Mouse (Mus musculus) cerebellum, adult 18-20 months (tissue): Measurements from ENCODE around the gene Plcd1.
A peak's percentile ranks its signal among the peaks of the same experiment; 100 is the strongest.

Experiments
- DNase-seq, 2 experiments: peaks; one replicate each; pipeline ENCODE4 v3.0.0; 2021

The Plcd1 gene

DNA sequence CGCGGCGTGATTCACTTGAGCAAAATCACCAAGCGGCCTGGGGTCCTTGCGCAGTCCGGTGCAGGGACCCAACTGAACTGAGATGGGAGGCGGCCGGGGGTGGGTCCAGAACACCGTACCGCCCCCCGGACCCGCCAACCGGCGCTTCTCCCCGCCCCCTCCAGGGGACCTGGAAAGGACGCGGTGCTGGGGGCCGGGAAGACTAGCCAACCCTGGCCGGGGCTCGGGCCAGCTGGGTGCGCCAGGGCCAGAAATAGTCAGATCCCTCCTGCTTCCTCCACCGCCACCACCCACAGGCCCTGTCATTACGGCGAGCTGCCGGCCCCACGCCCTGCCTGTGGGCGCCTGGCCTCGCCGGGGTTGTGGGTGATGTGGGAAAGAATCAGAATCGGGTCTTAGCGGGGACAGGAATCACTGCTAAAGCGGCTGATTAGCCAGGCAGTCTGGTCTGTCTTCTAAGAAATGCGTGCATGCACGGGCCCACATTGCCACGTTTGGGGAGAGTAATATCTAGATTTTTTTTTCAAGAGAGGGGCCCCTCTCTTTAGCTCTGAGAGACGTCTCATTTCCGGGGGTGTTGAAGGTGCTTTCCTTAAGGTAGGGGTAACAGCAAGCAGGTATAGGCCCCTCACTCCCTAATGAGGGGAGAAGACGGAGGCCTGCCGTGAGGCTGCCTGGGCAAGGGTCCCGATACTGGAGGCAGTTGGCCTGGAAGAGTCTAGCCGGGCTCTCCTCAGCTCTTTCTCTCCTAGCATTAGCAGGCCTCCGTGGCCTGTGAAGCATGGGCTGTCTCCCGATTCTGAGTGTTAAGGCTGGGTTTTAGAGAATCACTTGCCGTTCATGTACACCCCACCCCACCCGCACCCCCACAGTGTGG lies at the start of gene Plcd1:
Plcd1 (minus strand) TSS at position 84 of the 877 bp plus-strand sequence.
- DNase-seq: peak; percentile 48 to 65

DNA sequence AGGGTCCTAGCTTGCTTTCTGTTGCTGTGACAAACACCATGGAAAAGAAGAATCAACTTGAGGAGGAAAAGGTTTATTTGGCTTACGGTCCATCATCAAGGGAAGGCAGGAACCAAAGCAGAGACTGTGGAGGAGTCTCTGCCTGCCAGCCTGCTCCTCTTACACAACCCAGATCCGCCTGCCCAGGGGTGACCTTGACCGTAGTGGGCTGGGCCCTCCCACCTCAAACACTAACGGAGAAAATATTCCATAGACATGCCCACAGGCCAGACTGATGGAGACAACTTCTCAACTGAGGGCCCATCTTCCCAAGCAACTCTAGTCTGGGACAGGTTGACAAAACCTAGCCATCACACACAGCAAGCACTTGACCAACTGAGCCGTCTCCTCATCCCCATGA lies 48.8 kb upstream of the Plcd1 start:
- no peak for DNase-seq

DNA sequence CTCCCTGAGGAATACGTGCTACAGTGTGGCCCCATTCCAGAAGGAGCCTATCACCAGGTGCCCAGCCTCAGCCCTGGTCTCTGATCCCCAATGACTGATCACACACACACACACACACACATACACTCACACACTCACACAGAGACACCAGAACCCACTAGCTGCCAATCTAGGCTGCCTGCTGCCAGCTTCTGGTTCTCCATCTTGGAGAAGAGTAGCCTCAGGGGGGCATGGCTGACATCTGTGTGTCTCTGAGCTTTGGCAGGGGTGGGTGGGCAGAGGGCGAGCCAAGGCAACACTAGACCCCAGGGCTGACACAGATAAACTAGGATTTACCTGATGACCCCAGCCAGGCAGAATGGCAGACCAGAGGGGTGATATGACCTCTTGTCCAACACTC lies 45.5 kb upstream of the Plcd1 start:
- DNase-seq: no peak

DNA sequence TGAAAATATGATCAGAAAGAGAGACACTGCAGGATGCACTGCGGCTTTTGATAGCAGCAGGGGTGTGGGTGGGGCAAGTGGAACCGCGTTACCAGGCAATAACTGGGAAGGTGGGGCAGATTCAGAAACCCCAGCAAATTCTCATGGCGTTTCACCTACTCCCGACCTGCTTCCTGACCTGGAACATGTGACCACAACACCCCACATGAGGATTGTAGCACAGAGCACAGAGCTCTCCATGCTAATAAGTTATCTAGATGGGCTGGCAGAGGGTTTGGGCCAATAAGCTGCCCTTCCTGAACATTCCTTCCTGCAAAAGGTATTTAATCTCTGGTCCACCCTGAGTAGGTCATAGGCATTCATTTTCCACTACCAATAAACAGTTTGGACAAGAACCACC lies 37.4 kb upstream of the Plcd1 start:
- DNase-seq: no peak

DNA sequence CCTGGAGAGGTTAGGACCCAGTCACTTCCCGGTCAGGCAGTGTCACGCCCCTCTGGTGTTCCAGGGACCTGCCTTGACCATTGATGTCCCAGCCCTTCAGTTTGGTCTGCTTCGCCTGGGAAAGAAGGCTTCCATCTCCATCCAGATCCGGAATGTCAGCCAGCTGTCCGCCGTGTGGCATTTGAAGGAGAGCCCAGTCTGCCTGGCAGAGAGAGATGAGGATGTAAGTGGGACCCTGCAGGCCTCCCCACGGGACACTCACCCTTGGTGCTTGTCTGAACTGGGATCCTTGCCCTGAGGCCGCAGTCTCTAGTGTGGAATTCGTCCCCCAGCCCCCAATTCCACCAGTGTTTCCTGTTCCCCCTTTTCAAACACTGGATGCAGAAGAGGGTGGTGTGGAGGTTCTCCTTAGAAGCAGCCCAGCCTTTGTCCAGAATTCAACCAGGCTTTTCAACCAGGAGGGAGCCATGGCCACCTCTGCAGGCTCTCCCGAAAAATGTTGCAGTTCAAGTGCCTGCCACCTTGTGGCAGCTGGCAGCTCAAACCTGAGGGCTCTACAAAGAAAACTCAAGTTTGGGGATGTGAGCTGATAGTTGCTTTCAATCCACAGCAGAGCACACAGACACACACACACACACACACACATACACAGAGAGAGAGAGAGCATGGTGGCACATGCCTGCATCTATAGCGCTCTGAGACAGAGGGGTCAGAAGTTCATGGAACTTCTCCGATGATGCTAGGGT lies 35.3 kb upstream of the Plcd1 start:
- DNase-seq: no peak

DNA sequence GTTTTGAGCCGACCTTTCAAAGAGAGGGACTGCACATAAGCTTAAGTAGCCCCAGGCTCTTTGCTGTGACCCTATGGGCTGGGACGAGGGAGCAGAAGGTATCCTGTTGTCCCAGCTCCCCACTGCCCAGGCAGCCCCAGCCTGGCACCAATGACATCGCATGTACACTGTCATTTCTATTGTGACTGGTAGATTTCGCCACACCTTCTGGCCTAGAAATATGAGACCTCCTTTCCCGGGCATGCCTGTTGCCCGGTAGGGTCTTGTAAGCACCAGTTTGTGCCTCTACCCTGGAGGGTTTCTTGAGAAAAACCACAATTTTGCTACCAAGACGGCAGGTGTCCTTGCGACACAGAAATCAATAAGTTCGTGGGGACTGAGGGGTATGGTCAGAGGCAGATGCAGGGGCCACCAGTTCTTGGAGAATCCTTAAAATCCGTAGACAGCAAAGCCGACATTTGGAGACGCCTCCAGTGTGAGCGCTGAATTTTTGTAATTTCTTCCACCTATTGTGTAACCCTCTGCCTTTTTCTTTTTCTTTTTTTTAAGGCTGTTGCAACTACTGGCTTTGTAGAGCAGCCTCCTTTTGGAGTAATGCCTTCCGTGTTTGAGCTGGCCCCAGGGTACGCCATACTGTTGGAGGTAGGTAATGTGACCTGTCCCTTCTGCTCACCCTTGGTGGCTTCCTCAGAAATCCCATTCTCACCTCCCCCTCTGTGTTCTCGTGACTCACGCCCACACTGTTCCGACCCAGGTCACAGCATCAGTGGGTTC lies 29.5 kb upstream of the Plcd1 start:
- no peak for DNase-seq

DNA sequence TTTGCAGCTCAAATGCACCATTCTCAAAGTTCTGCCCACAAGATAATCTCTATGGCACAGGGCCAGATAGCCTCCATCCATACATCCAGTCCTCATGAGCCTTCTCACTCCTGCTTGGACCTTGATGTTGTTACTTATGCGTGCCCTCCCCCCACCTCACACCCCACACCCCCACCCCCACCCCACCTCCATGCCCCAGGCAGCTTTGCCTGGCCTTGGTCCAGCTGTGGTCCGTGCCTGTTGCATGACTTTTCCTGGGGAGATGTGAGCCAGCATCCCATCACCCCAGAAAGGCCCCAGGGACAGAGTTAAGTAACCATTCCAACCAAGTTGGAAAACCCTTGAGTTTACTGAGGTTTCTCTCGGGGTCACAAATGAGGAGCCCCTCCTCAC lies 26.9 kb upstream of the Plcd1 start:
- DNase-seq: no peak

DNA sequence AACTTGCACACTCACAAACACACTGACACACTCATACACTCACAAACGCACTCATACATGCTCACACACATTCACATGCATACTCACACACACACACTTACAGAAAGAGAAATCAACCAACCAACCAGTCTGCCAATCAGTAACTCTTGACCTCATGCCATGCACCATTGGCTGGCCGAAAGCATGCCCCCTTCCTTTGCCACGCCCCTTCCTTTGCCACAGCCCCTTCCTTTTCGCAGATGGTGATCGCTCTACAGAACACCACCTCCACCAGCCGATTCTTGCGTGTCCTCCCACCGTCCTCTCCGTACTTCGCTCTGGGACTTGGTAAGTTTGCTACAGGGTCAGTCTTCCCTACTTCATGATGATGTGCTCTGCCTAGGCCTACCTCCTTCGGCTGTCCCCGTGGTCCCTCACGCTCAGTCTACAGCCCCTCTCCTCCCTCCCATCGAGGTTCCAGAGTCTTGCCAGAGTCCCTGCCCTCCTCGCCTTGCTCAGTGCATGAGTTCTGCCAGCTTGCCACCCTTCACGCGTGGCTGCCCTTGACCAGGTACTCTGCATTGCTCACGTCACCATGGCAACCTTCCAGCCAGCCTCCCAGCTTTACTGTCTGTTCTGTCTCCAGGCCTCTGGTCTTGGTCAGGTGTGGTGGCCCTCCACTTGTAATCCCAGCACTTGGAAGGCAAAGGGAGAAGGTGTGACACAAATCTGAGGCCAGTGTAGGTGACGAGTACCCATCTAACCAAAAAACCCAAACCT lies 26.3 kb upstream of the Plcd1 start:
- DNase-seq: no peak

DNA sequence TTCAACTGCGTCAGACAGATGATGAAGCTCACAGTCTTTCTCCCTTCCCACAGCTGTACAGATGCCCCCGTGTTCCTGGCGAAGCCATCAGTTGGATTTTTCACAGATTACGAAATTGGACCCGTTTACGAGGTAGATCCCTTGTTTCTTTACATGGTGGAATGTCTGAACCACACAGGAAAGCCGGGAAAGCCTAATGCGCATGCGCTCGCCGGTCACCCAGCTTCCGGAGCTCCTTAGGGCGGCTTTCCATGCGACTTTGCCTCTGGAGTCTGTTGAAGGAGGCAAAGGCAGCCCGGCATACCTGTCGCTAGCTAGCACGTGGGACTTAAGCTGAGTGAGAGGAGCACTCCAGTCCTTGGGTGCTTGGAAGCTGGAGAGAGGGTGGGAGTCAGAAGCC lies 21.6 kb upstream of the Plcd1 start:
- no peak for DNase-seq

DNA sequence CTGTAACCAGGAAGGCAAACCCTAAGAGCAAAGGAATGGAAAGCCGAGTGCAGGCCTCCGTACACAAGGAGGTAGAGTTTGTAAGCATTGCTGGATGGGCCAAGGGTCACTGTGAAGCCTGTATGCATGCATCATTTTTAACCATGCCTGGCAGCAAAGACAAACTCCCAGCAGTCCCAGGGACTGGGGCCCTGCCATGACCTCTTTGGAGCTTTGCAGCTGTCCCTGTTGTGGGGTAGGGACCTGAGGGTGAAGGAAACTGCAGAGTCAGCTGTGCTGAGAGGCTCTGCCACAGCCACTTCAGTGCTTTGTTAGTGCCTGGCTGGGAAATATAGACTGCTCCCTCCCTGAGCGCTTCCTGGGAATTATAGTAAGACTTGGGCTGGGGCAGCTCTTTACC lies 17.3 kb upstream of the Plcd1 start:
- DNase-seq: no peak

DNA sequence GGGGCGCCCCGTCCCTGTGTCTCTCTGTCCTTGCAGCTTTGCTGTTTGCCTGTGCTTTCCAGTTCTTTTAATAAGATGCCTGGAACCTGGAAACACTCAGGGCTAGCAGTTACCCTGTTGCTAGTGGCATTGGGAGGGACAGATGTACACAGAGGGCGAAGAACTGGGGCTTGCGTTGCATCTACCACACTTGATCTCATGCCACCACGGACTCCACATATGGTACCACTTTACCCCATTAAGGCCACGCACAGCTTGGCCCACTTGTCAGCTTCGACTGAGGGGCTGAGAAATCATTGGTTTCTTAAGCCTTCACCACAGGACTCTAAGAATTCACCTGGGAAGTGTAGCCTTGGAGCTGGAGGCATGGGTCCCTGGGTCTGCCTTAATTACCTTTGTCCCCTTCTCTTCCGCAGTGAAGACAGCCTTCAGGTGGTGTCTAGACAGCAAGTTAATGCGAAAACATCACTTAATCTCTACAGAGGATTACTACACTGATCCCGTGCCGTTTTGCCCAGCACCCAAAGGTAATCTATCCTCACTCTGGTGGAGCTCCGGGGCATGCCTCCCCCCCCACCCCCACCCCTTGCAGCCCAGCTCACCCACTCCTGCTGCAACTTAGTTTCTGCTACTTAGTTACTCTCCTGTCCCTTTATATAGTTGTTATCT lies 16.5 kb upstream of the Plcd1 start:
- DNase-seq: no peak

DNA sequence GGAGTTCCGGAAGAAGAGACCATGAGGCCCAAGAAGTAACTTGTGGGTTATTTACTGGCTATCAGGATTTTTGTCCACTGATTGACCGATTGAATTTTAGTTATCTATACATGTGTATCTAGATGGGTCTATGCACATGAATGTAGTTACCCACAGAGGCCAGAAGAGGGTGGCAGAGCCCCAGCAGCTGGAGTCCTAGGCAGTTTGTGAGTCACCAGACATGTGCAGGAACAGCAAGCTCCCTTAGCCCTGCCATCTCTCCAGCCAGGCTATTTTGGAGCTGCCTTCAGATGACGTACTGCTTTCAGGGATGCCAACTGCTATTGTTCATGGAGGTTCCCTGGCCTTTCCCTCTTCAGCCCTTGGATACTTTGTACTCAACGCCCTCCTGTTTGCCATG lies 14.3 kb upstream of the Plcd1 start:
- DNase-seq: no peak

DNA sequence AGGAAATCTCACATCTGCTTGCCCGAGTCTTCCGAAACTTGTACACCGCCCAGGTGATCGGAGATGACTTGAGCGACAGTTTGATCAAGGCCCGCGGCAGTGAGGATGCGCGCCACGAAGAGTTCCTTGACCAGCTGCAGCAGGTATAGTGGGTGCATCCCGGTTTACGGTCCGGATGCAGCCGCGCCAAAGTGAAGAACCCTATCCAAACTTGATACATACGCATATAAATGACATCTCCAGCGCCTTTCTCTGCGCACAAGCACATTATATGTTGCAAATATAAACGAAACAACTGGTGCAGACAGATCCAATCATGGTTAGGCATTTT lies 9.4 kb upstream of the Plcd1 start:
- no peak for DNase-seq

DNA sequence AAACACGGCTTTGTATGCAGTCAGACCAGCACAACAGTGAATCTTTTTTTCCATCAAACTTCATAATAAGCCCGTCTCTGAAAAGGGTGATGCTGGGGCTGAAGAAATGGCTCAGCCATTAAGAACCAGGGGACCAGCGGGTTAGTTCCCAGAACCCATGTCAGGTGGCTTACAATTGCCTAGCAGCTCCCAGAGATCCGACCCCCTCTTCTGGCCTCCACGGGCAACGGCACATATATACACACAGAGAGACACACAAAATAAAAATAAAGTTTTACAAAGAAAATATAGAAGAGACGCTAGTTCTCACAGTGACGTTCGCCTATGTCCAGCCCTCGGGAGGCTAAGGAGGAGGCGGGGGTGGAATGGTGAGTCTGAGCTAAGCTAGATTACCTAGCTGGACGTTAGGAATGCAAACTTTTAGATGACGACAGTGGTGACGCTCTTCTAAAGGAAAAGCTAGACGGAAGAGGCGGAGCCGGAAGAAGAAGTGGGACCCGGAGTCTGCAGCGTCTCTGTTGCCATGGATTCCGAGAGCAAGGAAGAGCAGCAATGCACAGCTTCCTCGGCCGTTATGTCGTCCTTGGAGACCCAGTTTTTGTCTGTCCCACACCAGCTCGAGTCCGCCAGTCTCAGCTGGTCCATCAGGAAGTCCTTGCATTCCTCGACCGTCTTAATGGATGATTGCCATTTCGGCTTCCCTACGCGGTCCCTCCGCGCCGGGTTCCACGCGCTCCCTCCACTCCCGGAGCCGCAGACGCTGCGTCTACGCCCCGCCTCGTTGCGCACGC lies 8.9 kb upstream of the Plcd1 start, which contains the start of gene Dlec1:
Dlec1 (plus strand) TSS at position 487 of the 791 bp plus-strand sequence.
- DNase-seq: peak; percentile 18 to 24

DNA sequence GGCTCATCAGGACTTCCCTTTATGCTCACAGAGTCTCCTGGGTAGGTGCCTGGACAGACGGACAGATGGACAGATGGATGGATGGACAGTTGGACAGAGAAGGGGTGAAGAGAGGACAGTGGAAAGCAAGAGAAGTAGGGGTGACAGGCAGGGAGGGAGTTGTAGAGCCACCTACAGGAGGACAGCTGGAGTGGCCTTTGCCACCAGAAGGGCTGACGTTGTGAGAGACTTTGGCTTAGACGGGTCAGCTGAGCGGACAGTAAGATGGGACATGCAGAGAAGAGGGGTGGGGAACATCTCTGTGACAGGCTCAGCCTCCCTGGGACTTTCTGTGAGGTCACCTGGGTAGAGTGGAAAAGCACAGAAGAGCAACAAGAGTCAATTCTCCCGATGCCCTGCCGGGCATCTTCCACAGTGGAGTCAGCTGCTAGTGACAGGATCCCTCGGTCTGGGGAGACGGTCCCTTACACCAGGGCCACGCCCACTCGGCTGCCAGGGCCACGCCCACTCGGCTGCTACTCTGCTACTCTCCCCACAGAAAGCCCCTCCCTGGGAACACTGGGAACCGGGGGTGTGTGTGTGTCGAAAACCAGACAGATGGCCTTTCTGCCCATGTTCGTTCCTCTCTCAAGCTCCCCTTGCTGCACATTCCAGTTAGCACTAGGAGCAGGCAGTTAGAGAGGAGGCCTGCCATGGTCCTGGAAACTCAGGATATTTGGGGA lies 7.0 kb upstream of the Plcd1 start:
- DNase-seq: no peak

DNA sequence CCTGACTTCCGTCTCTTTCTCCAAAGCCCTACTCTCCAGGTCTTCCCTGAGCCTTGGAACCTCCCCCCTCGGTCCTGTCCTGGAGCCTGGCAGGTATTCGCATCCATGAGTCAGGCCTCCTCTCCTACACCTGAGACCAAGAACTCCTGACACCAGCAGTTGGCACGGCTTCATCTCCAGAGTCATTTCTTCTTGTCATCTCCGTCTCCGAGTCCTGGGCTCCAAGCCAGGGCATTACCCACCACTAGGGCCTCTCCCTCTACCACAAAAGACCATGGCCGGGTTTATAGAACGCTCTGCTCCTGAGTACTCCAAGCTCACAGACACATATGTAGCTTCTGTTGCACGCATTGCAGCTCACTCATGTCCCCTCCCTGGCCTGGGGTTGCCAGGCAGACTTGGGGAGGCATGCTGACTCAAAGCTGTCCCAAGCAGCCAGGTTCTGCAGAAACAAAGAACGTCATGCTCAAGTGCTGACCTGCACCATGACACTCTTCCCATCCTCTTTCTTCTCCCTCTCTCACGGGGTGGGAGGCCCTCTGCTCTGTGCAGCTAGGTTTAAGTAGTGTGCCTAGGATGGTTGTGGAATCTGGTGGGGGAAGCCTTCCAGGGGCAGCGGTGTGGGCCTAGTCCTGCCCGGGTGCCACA lies 1.3 kb upstream of the Plcd1 start:
- no peak for DNase-seq

DNA sequence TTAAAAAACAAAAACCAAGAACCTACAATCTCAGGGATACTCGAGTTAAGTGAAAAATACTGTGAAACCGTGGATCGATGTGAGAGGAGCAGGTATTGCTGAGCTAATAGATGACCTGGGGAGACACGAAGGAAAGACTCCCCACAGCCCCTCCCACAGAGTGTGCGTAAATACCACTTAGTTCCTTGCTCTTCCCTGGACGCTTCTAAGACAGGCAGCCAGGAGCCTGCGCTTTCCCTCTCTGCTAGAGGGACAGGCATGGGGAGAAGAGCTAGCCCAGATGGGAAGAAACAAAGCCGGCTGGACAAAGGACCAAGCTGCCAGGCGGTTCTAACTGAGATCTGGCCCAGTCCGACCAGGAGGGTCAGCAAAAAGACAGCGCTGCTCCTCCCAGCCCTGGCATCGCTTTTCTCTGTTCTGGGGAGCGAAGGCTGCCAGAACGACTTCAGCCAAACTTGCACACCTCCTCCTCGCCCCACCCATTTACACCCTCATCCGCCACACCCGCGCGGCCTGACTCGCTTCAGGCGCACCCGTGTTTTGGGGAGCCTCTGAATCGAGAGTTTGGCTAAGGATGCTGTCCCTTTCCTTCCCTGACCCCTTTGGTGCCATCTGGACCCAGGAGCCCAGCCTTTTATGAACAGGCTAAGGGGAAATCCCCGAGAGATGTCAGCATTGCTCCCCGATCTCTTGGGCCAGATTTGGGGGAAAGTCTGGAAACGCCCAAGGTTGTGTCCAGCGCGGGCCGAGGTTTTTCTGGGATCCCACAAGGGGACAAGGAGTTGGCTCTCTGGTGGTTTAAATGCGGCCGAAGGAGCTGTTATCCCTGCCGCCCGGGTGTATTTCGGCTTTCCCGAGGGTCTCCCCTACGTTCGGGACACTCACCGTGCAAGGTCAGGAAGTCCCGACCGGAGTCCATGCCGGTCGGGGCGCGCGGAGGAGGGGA lies 556 bp downstream of the Plcd1 start:
- DNase-seq: peak; percentile 12 to 40

DNA sequence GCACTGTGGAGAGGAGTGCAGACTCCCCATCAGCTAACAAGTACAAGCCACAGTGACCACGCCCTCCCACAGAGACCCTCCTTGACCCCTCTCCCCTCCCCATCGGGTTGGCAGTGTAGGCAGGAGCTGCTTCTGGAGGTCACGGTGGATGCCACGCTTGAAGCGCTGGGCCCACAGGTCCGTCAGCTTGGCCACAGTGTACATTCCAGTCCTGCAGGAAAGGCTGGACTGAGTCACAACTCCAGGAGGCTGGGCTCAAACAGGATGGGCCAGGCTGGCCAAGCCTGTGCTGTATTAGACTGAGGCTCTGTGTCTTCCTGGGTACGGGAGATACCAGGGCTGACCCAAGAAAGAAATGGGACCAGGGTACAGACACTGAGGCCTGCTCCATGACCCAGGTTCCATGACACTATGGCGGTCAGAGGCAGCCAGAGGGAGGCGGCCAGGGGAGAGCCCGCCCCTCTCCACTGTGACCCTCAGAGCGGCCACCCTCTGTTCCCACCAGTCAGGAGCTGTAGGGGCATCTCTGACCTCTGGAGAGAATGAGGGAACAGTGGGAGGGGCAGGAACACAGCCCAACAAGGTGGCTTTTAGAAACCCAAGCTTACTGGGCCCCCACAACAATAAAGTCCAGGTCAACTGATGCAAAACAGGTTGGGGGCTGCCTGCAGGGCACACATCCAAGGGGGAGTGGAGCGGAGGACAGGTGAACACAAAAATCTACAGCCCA lies 1.6 kb downstream of the Plcd1 start:
- DNase-seq: no peak
